Comparison of ENCODE assay signal across 16 mouse cellular contexts in genomic region chr11:62317746-62318145, GRCm38 (mm10). TPM values are rescaled to one million over a fixed set of nuclear protein-coding genes. Genes with fewer than 3 reads are reported as not detected.
DNase-seq lines count a peak whose midpoint lies in the region; ATAC-seq and TF ChIP-seq lines count a peak whose summit lies in the region.
"Had no signal": no experiment of that assay in that cellular context is flagged by ENCODE, and none has a peak within 500 bp of the region (broad histone marks: within the 10 kb centered on the region; RNA-seq: fewer than 3 reads in every experiment).

No protein-coding gene starts in this region.

- WGBS in forebrain, embryonic 13.5 days = 88% methylated on average over 11 of the region's 11 CpGs
- WGBS in forebrain, embryonic 10.5 days = 89% methylated on average over 11 of the region's 11 CpGs

- H3K27ac ChIP-seq in forebrain, embryonic 13.5 days = peak overlapping the region; percentile 19; the same call in 1 of the 2 replicates
- no peak overlapping the region for H3K27ac ChIP-seq in forebrain, embryonic 10.5 days
- peak overlapping the region; percentile 60 for H3K27ac ChIP-seq in left cerebral cortex, adult 2 months
- H3K27ac ChIP-seq: embryonic facial prominence, embryonic 15.5 days; forebrain, embryonic 15.5 days; midbrain, embryonic 12.5 days had no signal

- H3K27me3 ChIP-seq in forebrain, embryonic 13.5 days = no peaks in the 10 kb centered on the region
- H3K27me3 ChIP-seq in forebrain, embryonic 10.5 days (ENCODE audit: poor library complexity, severe bottlenecking) = no peaks in the 10 kb centered on the region
- H3K27me3 ChIP-seq: embryonic facial prominence, embryonic 15.5 days; forebrain, embryonic 15.5 days; midbrain, embryonic 12.5 days had no signal

- H3K4me3 ChIP-seq in forebrain, embryonic 13.5 days = no peak overlapping the region
- no peak overlapping the region for H3K4me3 ChIP-seq in forebrain, embryonic 10.5 days
- H3K4me3 ChIP-seq in left cerebral cortex, adult 2 months = no peak overlapping the region
- H3K4me3 ChIP-seq: embryonic facial prominence, embryonic 15.5 days; forebrain, embryonic 15.5 days; midbrain, embryonic 12.5 days had no signal

- intact Hi-C loops in left cerebral cortex, adult 2 months (cut with DNase I) = no loop called here

- no peak for ATAC-seq in forebrain, embryonic 13.5 days
- ATAC-seq: forebrain, embryonic 15.5 days had no signal

- H3K9ac ChIP-seq in forebrain, embryonic 13.5 days = no peak overlapping the region
- H3K9ac ChIP-seq: embryonic facial prominence, embryonic 15.5 days; forebrain, embryonic 15.5 days; midbrain, embryonic 12.5 days had no signal

- no peak for TF ChIP-seq CTCF in left cerebral cortex, adult 2 months (IDR thresholded peaks at IDR 0.05)

- peaks cover 96% of the 10 kb centered on the region for H3K36me3 ChIP-seq in forebrain, embryonic 13.5 days (ENCODE audit: poor library complexity, severe bottlenecking)
- peaks cover 99% of the 10 kb centered on the region for H3K36me3 ChIP-seq in forebrain, embryonic 10.5 days (replicated peaks)

- H3K4me2 ChIP-seq in forebrain, embryonic 13.5 days = no peak overlapping the region
- H3K4me2 ChIP-seq: embryonic facial prominence, embryonic 15.5 days; forebrain, embryonic 15.5 days; midbrain, embryonic 12.5 days had no signal

- no peaks in the 10 kb centered on the region for H3K9me3 ChIP-seq in forebrain, embryonic 13.5 days (replicated peaks)
- H3K9me3 ChIP-seq in forebrain, embryonic 10.5 days = no peaks in the 10 kb centered on the region
- H3K9me3 ChIP-seq: embryonic facial prominence, embryonic 15.5 days; forebrain, embryonic 15.5 days; midbrain, embryonic 12.5 days had no signal

- DNase-seq in forebrain, embryonic 10.5 days (ENCODE audit: extremely low spot score, low spot score) = no peak
- peak; percentile 80 for DNase-seq in layer of hippocampus, adult 11-12 months (ENCODE audit: low spot score)
- peak; percentile 67 to 68 for DNase-seq in left cerebral cortex, adult 2 months (ENCODE audit: extremely low spot score in 1 of 2, low spot score in 2 of 2)
- DNase-seq in right cerebral cortex, postnatal 36 days (ENCODE audit: low spot score in 2 of 2) = peak; percentile 75 to 81
- DNase-seq in lung, postnatal 25 days (ENCODE audit: low spot score) = no peak
- DNase-seq in heart, postnatal 4 days = no peak
- DNase-seq in embryo, embryonic 10.5 days (ENCODE audit: low spot score) = no peak
- DNase-seq: adrenal gland, postnatal 25 days; heart, postnatal 10 days; kidney, postnatal 10 days; liver; thymus, postnatal 14 days had no signal

- H3K4me1 ChIP-seq in forebrain, embryonic 13.5 days = no peaks in the 10 kb centered on the region
- no peaks in the 10 kb centered on the region for H3K4me1 ChIP-seq in forebrain, embryonic 10.5 days
- H3K4me1 ChIP-seq: embryonic facial prominence, embryonic 15.5 days; forebrain, embryonic 15.5 days; midbrain, embryonic 12.5 days had no signal

RNA-seq across cellular contexts. Expression of gene Ttc19, which starts 36.5 kb away (rescaled TPM):
- 22.8 and 23.6 TPM in 2 replicates for polyA plus RNA-seq in forebrain, embryonic 13.5 days (2015; fragmentation: Nextera tagmentation; extraction: Ambion mirVana)
- 16.2 and 17.2 TPM in 2 replicates for polyA plus RNA-seq in forebrain, embryonic 10.5 days (2016; fragmentation: Nextera tagmentation; extraction: Ambion mirVana)
- total RNA-seq in left cerebral cortex, adult 2 months (2021) = 10 to 100 TPM; 86.5 to 92.0 TPM
- 10 to 100 TPM; 37.5 to 38.2 TPM for total RNA-seq in heart, postnatal 4 days (2021)

RNA-seq across cellular contexts. Expression of gene Zswim7, which starts 36.6 kb away (rescaled TPM):
- 10.3 and 11.2 TPM in 2 replicates for polyA plus RNA-seq in forebrain, embryonic 13.5 days (2015; fragmentation: Nextera tagmentation; extraction: Ambion mirVana)
- 13.6 and 15.1 TPM in 2 replicates for polyA plus RNA-seq in forebrain, embryonic 10.5 days (2016; fragmentation: Nextera tagmentation; extraction: Ambion mirVana)
- 10 to 100 TPM; 14.8 to 16.4 TPM for total RNA-seq in left cerebral cortex, adult 2 months (2021)
- 10 to 100 TPM; 11.6 to 13.1 TPM for total RNA-seq in heart, postnatal 4 days (2021)

Comparison
In these comparisons a context has a peak if more than half of its experiments do, and no peak if none do; other contexts are left out.
1. DNase-seq: peak in layer of hippocampus, adult 11-12 months (single experiment), left cerebral cortex, adult 2 months (2 of 2) and right cerebral cortex, postnatal 36 days (2 of 2); none in forebrain, embryonic 10.5 days (single experiment), lung, postnatal 25 days (single experiment), heart, postnatal 4 days (single experiment) and embryo, embryonic 10.5 days (single experiment).